Mouse (Mus musculus): ENCODE measurements around the gene Ntn4. TPM values are rescaled to one million over a fixed set of nuclear protein-coding genes. Genes with fewer than 3 reads are reported as not detected.
"Not testable (repeated sequence)": the region's sequence is repeated elsewhere in the genome, so short reads cannot be mapped to it uniquely, and the experiment has no call there.

The Ntn4 gene
- polyA plus RNA-seq, 2 experiments from 2014 or later = 0.12 to 0.27 TPM

- not testable (repeated sequence) for ATAC-seq
Observed at GRCm38 (mm10) chr10:93685416-93685815, 44.9 kb downstream of the Ntn4 start.

GRCm38 (mm10) chr10:93686579-93686978, 46.1 kb downstream of the Ntn4 start:
- ATAC-seq = no peak

GRCm38 (mm10) chr10:93687781-93688180, 47.3 kb downstream of the Ntn4 start:
- ATAC-seq = no peak

GRCm38 (mm10) chr10:93688306-93689171, 48.1 kb downstream of the Ntn4 start:
- peak; percentile 67 for ATAC-seq

GRCm38 (mm10) chr10:93691344-93691743, 50.9 kb downstream of the Ntn4 start:
- no peak for ATAC-seq

- ATAC-seq = no peak
Observed at GRCm38 (mm10) chr10:93695043-93695791, 54.7 kb downstream of the Ntn4 start.

- ATAC-seq = no peak
Observed at GRCm38 (mm10) chr10:93696001-93696400, 55.5 kb downstream of the Ntn4 start.

GRCm38 (mm10) chr10:93697866-93698483, 57.5 kb downstream of the Ntn4 start:
- ATAC-seq = peak; percentile 65

GRCm38 (mm10) chr10:93699689-93700478, 59.4 kb downstream of the Ntn4 start:
- ATAC-seq = no peak

GRCm38 (mm10) chr10:93700589-93701363, 60.3 kb downstream of the Ntn4 start:
- peak; percentile 40 for ATAC-seq

- ATAC-seq = no peak
Observed at GRCm38 (mm10) chr10:93703946-93704345, 63.5 kb downstream of the Ntn4 start.

GRCm38 (mm10) chr10:93707149-93708075, 66.9 kb downstream of the Ntn4 start:
- ATAC-seq = no peak

GRCm38 (mm10) chr10:93708076-93708473, 67.6 kb downstream of the Ntn4 start:
- no peak for ATAC-seq

- no peak for ATAC-seq
Observed at GRCm38 (mm10) chr10:93708515-93708914, 68.0 kb downstream of the Ntn4 start.

- ATAC-seq = peak; percentile 39
Observed at GRCm38 (mm10) chr10:93709536-93709935, 69.1 kb downstream of the Ntn4 start.

- no peak for ATAC-seq
Observed at GRCm38 (mm10) chr10:93721625-93722337, 81.3 kb downstream of the Ntn4 start.

GRCm38 (mm10) chr10:93723942-93724542, 83.6 kb downstream of the Ntn4 start:
- ATAC-seq = no peak

- ATAC-seq = no peak
Observed at GRCm38 (mm10) chr10:93728131-93728530, 87.7 kb downstream of the Ntn4 start.

GRCm38 (mm10) chr10:93730514-93730913, 90.0 kb downstream of the Ntn4 start:
- no peak for ATAC-seq

All from CD4-positive, CD25-positive, alpha-beta regulatory T cell, adult 4 months (primary cell).